Mouse (Mus musculus) thymus, postnatal 10 days (tissue): ENCODE results near the gene Nxf2.
"Not testable (repeated sequence)": the region's sequence is repeated elsewhere in the genome, so short reads cannot be mapped to it uniquely, and the experiment has no call there.

ENCODE experiments used
- DNase-seq, 2 experiments: peaks; one replicate each; pipeline ENCODE4 v3.0.0; 2021; ENCODE audit warnings: low spot score in 2 of 2

The Nxf2 gene

GRCm38 (mm10) chrX:134964546-134964945 is at the start of gene Nxf2:
Gene Nxf2, minus strand, starts transcription at chrX:134964754.
- no peak for DNase-seq

- DNase-seq: no peak
These were observed 46.8 kb upstream of the Nxf2 start for GRCm38 (mm10) chrX:135011381-135011780.

- no peak for DNase-seq
These were observed 44.9 kb upstream of the Nxf2 start for GRCm38 (mm10) chrX:135009471-135009815.

- peak; percentile 80 to 85 for DNase-seq
These were observed 44.3 kb upstream of the Nxf2 start, which contains the start of gene Zmat1 for GRCm38 (mm10) chrX:135008720-135009470. Gene Zmat1, minus strand, starts transcription at chrX:135009209.

GRCm38 (mm10) chrX:135008021-135008420 is 43.5 kb upstream of the Nxf2 start:
- DNase-seq: peak in 1 of 2 experiments; percentile 2

- DNase-seq: peak; percentile 40 to 46
These were observed 1.1 kb downstream of the Nxf2 start for GRCm38 (mm10) chrX:134963305-134964094.

- peak; percentile 13 to 37 for DNase-seq
These were observed 34.2 kb downstream of the Nxf2 start for GRCm38 (mm10) chrX:134930361-134930760.

- no peak for DNase-seq
These were observed 34.6 kb downstream of the Nxf2 start for GRCm38 (mm10) chrX:134929927-134930326.

GRCm38 (mm10) chrX:134925058-134925457 is 39.5 kb downstream of the Nxf2 start:
- peak in 1 of 2 experiments; percentile 39 for DNase-seq

- no peak for DNase-seq
These were observed 40.7 kb downstream of the Nxf2 start for GRCm38 (mm10) chrX:134923675-134924424.

- no peak for DNase-seq
These were observed 45.3 kb downstream of the Nxf2 start for GRCm38 (mm10) chrX:134919220-134919619.

- DNase-seq: no peak
These were observed 48.8 kb downstream of the Nxf2 start for GRCm38 (mm10) chrX:134915745-134916144.

GRCm38 (mm10) chrX:134915315-134915714 is 49.2 kb downstream of the Nxf2 start:
- DNase-seq: not testable (repeated sequence)

GRCm38 (mm10) chrX:134914851-134915250 is 49.7 kb downstream of the Nxf2 start:
- no peak for DNase-seq

- DNase-seq: peak in 1 of 2 experiments; percentile 17
These were observed 51.2 kb downstream of the Nxf2 start for GRCm38 (mm10) chrX:134913234-134913936.

- no peak for DNase-seq
These were observed 51.7 kb downstream of the Nxf2 start for GRCm38 (mm10) chrX:134912805-134913204.

GRCm38 (mm10) chrX:134910345-134910744 is 54.2 kb downstream of the Nxf2 start:
- DNase-seq: no peak
